Mouse (Mus musculus) heart, postnatal 0 days (tissue): ENCODE measurements around the gene Mast4.

Experiments used
- CTCF ChIP-seq: IDR thresholded peaks from 2 replicates; pipeline ENCODE4 v1.5.1; 2016; ENCODE audit warnings: antibody characterized with exemption, control low read depth, low read depth
- EP300 ChIP-seq: IDR thresholded peaks from 2 replicates; pipeline ENCODE4 v1.6.1; 2016; ENCODE audit warnings: antibody characterized with exemption, low read depth

GRCm38 (mm10) chr13:102886788-102887187 is 447.5 kb downstream of the Mast4 start:
- no peak for TF ChIP-seq CTCF
- no peak for TF ChIP-seq EP300
